Mouse (Mus musculus) lung, embryonic 14.5 days (tissue): ENCODE data around the gene Galnt6. TPM values are rescaled to one million over a fixed set of nuclear protein-coding genes. Genes with fewer than 3 reads are reported as not detected.
A peak's percentile ranks its signal among the peaks of the same experiment; 100 is the strongest.

Experiments used
- ATAC-seq: fragments of 200-750 bp; cut with Nextera tagmentation; 2 replicates; pipeline ENCODE4 v1.8.0; 2017; ENCODE audit warnings: mild to moderate bottlenecking, moderate TSS enrichment, moderate library complexity; ENCODE audit not compliant: insufficient read depth
- DNase-seq: peaks from one replicate; pipeline ENCODE4 v3.0.0-alpha.2; 2015
- H3K27ac ChIP-seq: fragments of 300-500 bp; sonication (generic); 2 replicates; pipeline ENCODE4 v1.5.1; 2014; ENCODE audit warnings: low read depth, mild to moderate bottlenecking, moderate library complexity
- H3K27me3 ChIP-seq: fragments of 300-500 bp; sonication (generic); 2 replicates; pipeline ENCODE4 v1.6.1; 2014; ENCODE audit warnings: low read length, control low read depth; ENCODE audit not compliant: insufficient read depth
- H3K36me3 ChIP-seq: fragments of 300-500 bp; sonication (generic); 2 replicates; pipeline ENCODE4 v1.6.1; 2014; ENCODE audit warnings: control low read depth; ENCODE audit not compliant: insufficient read depth
- H3K4me1 ChIP-seq: fragments of 300-500 bp; sonication (generic); 2 replicates; pipeline ENCODE4 v1.6.1; 2014; ENCODE audit warnings: antibody characterized with exemption, control low read depth; ENCODE audit not compliant: insufficient read depth
- H3K4me2 ChIP-seq: fragments of 300-500 bp; sonication (generic); 2 replicates; pipeline ENCODE4 v1.6.1; 2014; ENCODE audit warnings: mild to moderate bottlenecking
- H3K4me3 ChIP-seq: fragments of 300-500 bp; sonication (generic); 2 replicates; pipeline ENCODE4 v1.5.1; 2014; ENCODE audit warnings: low read depth, low read length
- H3K9ac ChIP-seq: fragments of 300-500 bp; sonication (generic); 2 replicates; pipeline ENCODE4 v1.6.1; 2014
- H3K9me3 ChIP-seq: fragments of 300-500 bp; sonication (generic); 2 replicates; pipeline ENCODE4 v1.6.1; 2016; ENCODE audit warnings: low read depth, low read length, control low read depth
- CTCF ChIP-seq: IDR thresholded peaks from 2 replicates; pipeline ENCODE4 v1.5.1; 2016; ENCODE audit warnings: antibody characterized with exemption, low read depth
- WGBS: fragments of 180-500 bp; shearing (Covaris S2); extraction: QIAGEN DNeasy Blood & Tissue Kit; methylation state at CpG from one replicate; pipeline ENCODE4 v1.1.7; 2014; 5-methylcytosine and 5-hydroxymethylcytosine counted together
- polyA plus RNA-seq: library from polyadenylated mRNA; unstranded; fragments of >200 nt; fragmentation: Nextera tagmentation; extraction: Ambion mirVana; gene quantifications from 2 replicates; pipeline ENCODE4 v1.2.1, GENCODE M21; 2014

Galnt6 gene
- polyA plus RNA-seq, 1 experiment from 2014 or later, result 0.25 TPM

DNA sequence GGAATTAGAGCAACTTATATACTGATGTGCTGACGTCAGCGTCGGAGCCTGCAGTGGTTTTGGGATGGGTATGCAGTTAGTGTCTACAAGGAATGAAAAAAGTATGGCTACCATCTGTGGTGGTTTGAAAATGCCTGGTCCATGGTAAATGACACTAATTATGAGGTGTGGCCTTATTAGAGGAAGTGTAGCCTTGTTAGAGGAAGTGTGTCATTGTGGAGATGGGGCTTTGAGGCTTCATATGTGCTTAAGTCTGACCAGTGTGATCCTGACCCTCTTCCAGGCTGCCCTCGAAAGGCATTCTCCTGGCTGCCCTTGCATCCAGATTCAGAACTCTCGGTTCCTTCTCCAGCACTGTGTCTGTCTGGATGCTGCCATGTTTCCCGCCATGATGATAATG lies 14.1 kb upstream of the Galnt6 start:
- no peaks in the 10 kb centered on the region for H3K36me3 ChIP-seq
- H3K9me3 ChIP-seq, result no peaks in the 10 kb centered on the region
- ATAC-seq (no peak), DNase-seq (no peak)
- H3K4me3 ChIP-seq, result no peak overlapping the region
- H3K27me3 ChIP-seq, result no peaks in the 10 kb centered on the region
- no peaks in the 10 kb centered on the region for H3K4me1 ChIP-seq
- TF ChIP-seq CTCF, result no peak
- no peak overlapping the region for H3K4me2 ChIP-seq
- WGBS, result 87% methylated on average over 6 of the region's 6 CpGs
- H3K27ac ChIP-seq, result no peak overlapping the region
- H3K9ac ChIP-seq, result no peak overlapping the region

- WGBS, result 82% methylated on average over 6 of the region's 6 CpGs
- Histone ChIP-seq H3K4me3 (no peak overlapping the region), H3K9me3 (no peaks in the 10 kb centered on the region), H3K9ac (no peak overlapping the region), H3K4me1 (no peaks in the 10 kb centered on the region), H3K27me3 (no peaks in the 10 kb centered on the region), H3K36me3 (no peaks in the 10 kb centered on the region), H3K27ac (no peak overlapping the region), H3K4me2 (no peak overlapping the region)
- TF ChIP-seq CTCF, result no peak
- ATAC-seq, result no peak
- DNase-seq, result no peak
Measured at GRCm38 (mm10) chr15:100739442-100739841, 10.3 kb upstream of the Galnt6 start.

DNA sequence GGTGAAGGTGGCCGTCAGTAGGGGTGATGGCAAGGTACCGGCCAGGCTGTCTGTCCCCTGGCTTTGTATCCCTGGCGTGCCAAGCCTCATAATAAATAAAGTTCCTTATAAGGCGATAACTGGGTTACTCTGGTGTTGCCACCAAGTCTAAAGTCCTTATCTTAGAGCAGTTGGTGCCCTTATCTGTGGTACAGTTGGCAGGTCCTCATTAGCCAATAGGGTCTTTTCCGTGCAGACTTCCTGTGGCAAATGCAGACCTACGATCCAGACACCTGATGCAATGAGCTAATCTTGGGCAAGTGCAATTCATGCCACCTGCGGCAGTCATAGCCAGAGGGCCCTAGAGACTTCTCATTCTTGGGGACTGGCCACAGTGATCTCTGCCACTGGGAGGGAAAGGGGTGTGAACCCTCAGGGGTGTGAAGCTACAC lies 9.2 kb upstream of the Galnt6 start:
- Histone ChIP-seq H3K9me3 (no peaks in the 10 kb centered on the region), H3K4me1 (no peaks in the 10 kb centered on the region), H3K27me3 (no peaks in the 10 kb centered on the region), H3K27ac (no peak overlapping the region), H3K4me3 (no peak overlapping the region), H3K4me2 (no peak overlapping the region), H3K9ac (no peak overlapping the region), H3K36me3 (no peaks in the 10 kb centered on the region)
- WGBS, result 74% methylated on average over 7 of the region's 7 CpGs
- no peak for ATAC-seq
- TF ChIP-seq CTCF, result no peak
- no peak for DNase-seq

DNA sequence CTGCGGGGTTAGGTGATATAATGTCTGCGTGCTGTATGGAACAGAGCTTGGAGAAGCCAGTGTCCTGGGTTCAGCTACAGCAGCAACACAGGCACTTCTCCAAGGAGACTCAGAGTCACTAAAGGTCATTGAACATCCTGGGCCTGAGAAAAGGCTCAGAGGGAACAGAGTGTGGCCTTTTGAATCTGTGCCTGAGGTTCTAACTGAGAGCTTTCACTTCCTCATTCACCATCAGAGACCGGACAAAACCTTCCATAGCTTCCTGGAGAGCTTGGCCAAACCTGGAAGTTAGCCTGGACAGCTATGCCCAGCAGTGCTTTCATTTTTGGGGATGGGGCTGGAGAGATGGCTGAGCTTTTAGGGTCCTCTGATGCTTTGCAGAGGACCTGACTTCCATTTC lies 8.5 kb upstream of the Galnt6 start:
- no peak overlapping the region for H3K9ac ChIP-seq
- H3K4me1 ChIP-seq, result no peaks in the 10 kb centered on the region
- DNase-seq (no peak), ATAC-seq (no peak)
- H3K4me3 ChIP-seq, result no peak overlapping the region
- no peaks in the 10 kb centered on the region for H3K9me3 ChIP-seq
- no peak overlapping the region for H3K4me2 ChIP-seq
- H3K36me3 ChIP-seq, result no peaks in the 10 kb centered on the region
- no peaks in the 10 kb centered on the region for H3K27me3 ChIP-seq
- WGBS, result 94% methylated on average over 3 of the region's 3 CpGs
- no peak overlapping the region for H3K27ac ChIP-seq
- no peak for TF ChIP-seq CTCF

GRCm38 (mm10) chr15:100735953-100736300 lies 6.8 kb upstream of the Galnt6 start:
- Histone ChIP-seq H3K27me3 (peaks cover under 1% of the 10 kb centered on the region; the same call in 1 of the 2 replicates), H3K9me3 (no peaks in the 10 kb centered on the region), H3K4me2 (no peak overlapping the region), H3K36me3 (no peaks in the 10 kb centered on the region), H3K9ac (no peak overlapping the region), H3K4me3 (no peak overlapping the region), H3K4me1 (no peaks in the 10 kb centered on the region), H3K27ac (no peak overlapping the region)
- WGBS, result 77% methylated on average over 9 of the region's 9 CpGs
- TF ChIP-seq CTCF, result no peak
- ATAC-seq, result no peak
- no peak for DNase-seq

DNA sequence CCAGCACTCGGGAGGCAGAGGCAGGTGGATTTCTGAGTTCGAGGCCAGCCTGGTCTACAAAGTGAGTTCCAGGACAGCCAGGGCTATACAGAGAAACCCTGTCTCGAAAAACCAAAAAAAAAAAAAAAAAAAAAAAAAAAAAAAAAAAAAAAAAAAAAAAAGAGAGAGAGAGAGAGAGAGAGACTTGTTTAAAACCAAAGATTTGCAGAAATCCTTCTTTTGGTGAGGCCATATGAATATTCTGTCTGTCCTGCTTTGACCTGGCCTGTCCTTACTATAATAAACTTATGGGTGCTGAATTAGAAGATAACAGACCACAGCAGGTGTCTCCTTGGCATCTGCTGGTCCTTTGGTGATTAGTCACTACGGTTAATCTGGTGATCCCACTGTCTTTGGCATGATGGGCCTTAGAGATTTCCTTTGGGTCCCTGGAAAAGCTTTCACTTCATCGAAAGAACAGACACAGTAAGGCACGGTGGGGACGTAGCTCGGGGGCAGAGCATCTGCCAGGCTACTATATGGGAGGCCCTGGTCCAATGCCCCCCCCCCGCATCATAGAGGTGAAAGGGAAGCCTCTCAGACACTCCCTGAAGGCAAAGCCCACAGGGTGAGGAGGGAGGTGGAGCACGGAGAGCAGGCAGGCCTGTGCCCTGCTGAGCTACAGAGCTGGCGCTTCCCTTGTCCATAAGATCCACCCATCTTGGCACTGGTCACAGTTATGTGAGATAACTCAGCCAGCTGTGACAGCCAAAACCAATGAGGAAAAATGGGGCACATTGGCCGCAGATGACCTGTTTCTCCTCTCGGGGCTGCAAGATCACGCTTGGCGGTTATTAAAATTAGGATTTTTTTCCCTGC lies 6.1 kb upstream of the Galnt6 start:
- no peak overlapping the region for H3K9ac ChIP-seq

DNA sequence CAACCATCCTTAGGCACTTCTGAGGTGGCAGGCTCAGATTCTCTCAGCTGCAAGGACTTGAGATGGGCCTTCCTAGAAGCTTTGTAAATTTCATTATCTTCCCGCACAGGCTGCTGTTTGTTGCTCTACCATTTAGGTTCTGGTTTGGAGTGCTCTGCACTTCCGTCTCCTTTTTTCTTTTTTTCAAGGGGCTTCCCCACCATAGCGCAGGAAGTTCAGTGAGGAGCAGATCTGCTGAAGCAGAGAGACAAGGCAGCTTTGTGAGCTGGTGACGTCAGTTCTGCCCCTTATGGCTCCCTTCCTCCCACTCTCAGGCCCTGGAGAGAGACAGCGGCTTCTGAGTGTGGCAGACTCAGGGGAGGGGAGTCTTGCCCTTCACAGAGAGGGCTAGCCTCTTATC lies 3.4 kb upstream of the Galnt6 start:
- H3K27me3 ChIP-seq, result peaks cover 34% of the 10 kb centered on the region
- WGBS, result 13% methylated on average over 5 of the region's 5 CpGs
- H3K4me1 ChIP-seq, result no peaks in the 10 kb centered on the region
- peak; percentile 58 for DNase-seq
- no peaks in the 10 kb centered on the region for H3K9me3 ChIP-seq
- peak; percentile 31; the same call in 1 of the 2 replicates for ATAC-seq
- H3K4me2 ChIP-seq, result no peak overlapping the region
- no peaks in the 10 kb centered on the region for H3K36me3 ChIP-seq
- H3K9ac ChIP-seq, result no peak overlapping the region
- H3K4me3 ChIP-seq, result no peak overlapping the region
- TF ChIP-seq CTCF, result no peak
- H3K27ac ChIP-seq, result no peak overlapping the region

More for the DNA sequence above, 6.1 kb upstream of the Galnt6 start:
- H3K27me3 ChIP-seq, result peaks cover 7% of the 10 kb centered on the region; the same call in 1 of the 2 replicates
- H3K4me3 ChIP-seq, result no peak overlapping the region
- no peak overlapping the region for H3K4me2 ChIP-seq
- DNase-seq (no peak), ATAC-seq (no peak)
- no peaks in the 10 kb centered on the region for H3K36me3 ChIP-seq
- no peak overlapping the region for H3K27ac ChIP-seq
- H3K9me3 ChIP-seq, result no peaks in the 10 kb centered on the region
- TF ChIP-seq CTCF, result no peak
- H3K4me1 ChIP-seq, result no peaks in the 10 kb centered on the region
- 85% methylated on average over 14 of the region's 15 CpGs for WGBS
